Mouse (Mus musculus) spleen, adult 2 months (tissue): ENCODE measurements around the gene Slc39a11. TPM values are rescaled to one million over a fixed set of nuclear protein-coding genes. Genes with fewer than 3 reads are reported as not detected.

ENCODE experiments used
- DNase-seq, 2 experiments: peaks; one replicate each; pipeline versions ENCODE4 v3.0.0 to v3.0.0-alpha.2; 2012 to 2021; ENCODE audit warnings: low spot score in 2 of 2, low read depth in 1 of 2
- H3K27ac ChIP-seq: fragments of 200-500 bp; 2 replicates; pipeline ENCODE4 v1.5.1; 2012; ENCODE audit warnings: low read length, inconsistent platforms; ENCODE audit not compliant: insufficient read depth
- H3K27me3 ChIP-seq: fragments of 200-500 bp; 2 replicates; pipeline ENCODE4 v1.6.1; 2012; ENCODE audit warnings: mild to moderate bottlenecking, moderate library complexity, low read length, inconsistent platforms; ENCODE audit not compliant: control insufficient read depth, insufficient read depth
- H3K36me3 ChIP-seq: fragments of 200-500 bp; 2 replicates; pipeline ENCODE4 v1.6.1; 2012; ENCODE audit warnings: mild to moderate bottlenecking, low read length, inconsistent platforms; ENCODE audit not compliant: control insufficient read depth, insufficient read depth
- H3K4me1 ChIP-seq: fragments of 200-500 bp; 2 replicates; pipeline ENCODE4 v1.6.1; 2011; ENCODE audit warnings: inconsistent platforms; ENCODE audit not compliant: control insufficient read depth, insufficient read depth, insufficient read length
- H3K4me3 ChIP-seq: fragments of 200-500 bp; 2 replicates; pipeline ENCODE4 v1.5.1; 2011; ENCODE audit warnings: mild to moderate bottlenecking, inconsistent platforms; ENCODE audit not compliant: insufficient read depth, insufficient read length; ENCODE audit errors: extremely low read depth
- CTCF ChIP-seq: fragments of 200-500 bp; IDR thresholded peaks from 2 replicates; pipeline ENCODE4 v1.5.1; 2011; ENCODE audit warnings: mild to moderate bottlenecking, inconsistent platforms; ENCODE audit not compliant: insufficient read depth, insufficient read length, insufficient replicate concordance; ENCODE audit errors: extremely low read depth
- POLR2A ChIP-seq: fragments of 200-500 bp; IDR thresholded peaks from 2 replicates; pipeline ENCODE4 v1.6.1; 2011; ENCODE audit warnings: low read depth, low read length, inconsistent platforms
- WGBS: fragments of 180-500 bp; shearing (Covaris S2); methylation state at CpG from one replicate; pipeline ENCODE4 v1.1.7; 2018; 5-methylcytosine and 5-hydroxymethylcytosine counted together
- polyA plus RNA-seq: library from polyadenylated mRNA; depleted of rRNA; stranded (reverse); fragments of >200 nt; gene quantifications from 2 replicates; pipeline ENCODE4 v1.2.3, GENCODE M21; 2012

The Slc39a11 gene
- polyA plus RNA-seq, 1 experiment, result 11.6 TPM

DNA sequence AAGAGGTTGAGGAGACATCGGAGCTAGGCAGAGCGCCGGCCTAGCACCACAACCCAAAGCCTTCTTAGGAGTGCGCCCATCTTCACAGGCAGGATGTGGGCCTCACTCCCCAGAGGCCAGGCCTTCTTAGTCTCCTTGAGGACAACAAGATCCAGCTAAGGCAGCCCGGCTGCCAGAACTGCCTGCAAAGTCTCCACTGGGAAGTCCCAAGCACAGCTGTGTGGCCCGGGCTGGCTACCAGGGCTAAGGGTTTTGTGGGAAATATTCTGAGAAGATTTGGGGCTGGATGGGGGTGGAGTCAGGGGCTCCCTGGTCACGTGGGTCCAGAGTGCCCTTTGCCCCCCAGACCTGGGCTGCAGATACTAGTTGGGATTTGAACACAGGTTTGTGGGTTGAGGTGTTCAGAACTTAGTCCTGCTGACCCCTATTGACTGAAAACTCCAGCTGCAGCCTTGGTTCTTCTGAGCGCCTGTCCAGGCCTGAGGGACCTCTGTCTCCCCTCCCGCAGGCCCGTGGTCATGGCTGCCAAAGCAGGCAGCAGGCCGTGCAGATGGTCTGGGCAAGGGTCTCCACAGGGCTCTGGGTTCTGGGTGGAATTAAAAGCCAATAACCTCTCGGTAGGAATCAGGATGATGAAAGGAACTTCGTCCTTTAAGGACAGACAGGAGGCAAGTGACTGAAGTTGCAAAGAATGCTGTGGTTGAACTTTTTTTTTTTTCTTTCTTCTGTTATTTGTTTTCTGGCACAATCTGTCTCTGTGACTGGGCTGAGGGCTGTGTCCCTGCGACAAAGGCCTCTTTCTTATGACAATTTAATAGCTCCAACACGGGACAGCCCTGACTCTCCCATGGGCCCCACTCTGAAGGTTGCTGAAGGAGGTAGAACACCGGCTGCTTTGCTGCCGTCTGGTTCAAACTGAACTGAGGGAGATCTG is 357.8 kb downstream of the Slc39a11 start:
- no peak overlapping the region for H3K4me3 ChIP-seq
- H3K36me3 ChIP-seq, result no peaks in the 10 kb centered on the region
- TF ChIP-seq CTCF (no peak), POLR2A (no peak)
- H3K27ac ChIP-seq, result no peak overlapping the region
- WGBS, result 86% methylated on average over 17 of the region's 17 CpGs
- no peak for DNase-seq
- H3K27me3 ChIP-seq, result no peaks in the 10 kb centered on the region
- H3K4me1 ChIP-seq, result no peaks in the 10 kb centered on the region

DNA sequence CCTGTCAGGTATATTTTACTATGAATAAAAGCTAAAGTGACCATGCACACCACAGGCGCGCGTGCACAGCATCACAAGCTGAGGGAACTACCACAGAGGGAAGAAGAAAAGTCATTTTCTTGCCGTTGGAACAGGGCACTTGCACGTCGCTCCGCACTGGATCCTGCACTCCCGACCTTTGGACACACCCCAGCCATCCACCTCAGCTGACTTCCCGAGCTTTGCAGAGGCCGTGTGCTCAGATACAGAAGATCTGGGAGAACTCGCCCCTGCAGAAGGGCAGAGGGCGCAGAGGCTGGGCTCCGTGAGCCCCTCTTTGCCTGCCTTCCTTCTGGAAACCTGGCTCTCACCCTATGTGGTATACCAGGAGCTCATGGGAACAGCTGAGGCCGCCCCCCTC is 359.0 kb downstream of the Slc39a11 start:
- TF ChIP-seq CTCF, result no peak
- TF ChIP-seq POLR2A, result no peak
- Histone ChIP-seq H3K27me3 (no peaks in the 10 kb centered on the region), H3K27ac (no peak overlapping the region), H3K36me3 (no peaks in the 10 kb centered on the region), H3K4me1 (no peaks in the 10 kb centered on the region), H3K4me3 (no peak overlapping the region)
- WGBS, result 94% methylated on average over 14 of the region's 14 CpGs
- no peak for DNase-seq

DNA sequence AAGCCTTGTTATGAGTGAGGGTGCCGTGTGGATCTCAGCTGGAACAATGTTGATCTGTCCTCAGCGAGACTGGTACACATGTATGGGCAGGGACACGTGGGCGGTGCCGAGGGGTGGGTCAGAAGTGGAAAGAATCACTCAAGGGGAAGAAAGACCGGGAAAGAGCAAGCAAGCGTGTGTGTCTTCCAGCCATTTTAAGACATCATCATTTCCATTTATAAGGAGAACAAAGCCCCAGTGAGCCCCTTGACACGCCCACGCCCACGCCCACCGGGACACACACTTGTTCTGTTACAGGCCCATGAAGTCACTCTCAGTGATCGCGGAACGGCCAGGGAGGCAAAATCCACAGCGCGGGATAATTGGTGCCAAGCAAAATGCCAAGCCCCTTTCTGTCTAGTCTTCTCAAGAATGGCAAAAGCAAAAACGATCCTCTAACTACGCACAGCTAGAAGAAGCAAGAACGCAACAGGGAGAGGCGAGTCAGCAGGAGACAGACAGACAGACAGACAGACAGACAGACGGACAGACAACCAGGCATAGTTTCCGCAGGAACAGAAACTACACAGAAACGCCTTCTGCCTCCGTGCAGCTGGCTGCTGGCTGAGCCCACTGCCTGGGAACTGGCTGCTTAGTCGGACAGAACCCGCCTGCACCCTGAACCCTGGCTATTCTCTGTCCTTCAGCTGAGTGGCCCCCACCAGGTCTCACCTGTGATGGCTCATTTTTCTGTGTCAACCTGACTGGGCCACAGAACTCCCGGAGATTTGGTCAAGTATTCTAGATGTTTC is 364.7 kb downstream of the Slc39a11 start:
- WGBS, result 88% methylated on average over 27 of the region's 27 CpGs
- no peaks in the 10 kb centered on the region for H3K4me1 ChIP-seq
- no peak for TF ChIP-seq POLR2A
- no peak for TF ChIP-seq CTCF
- no peaks in the 10 kb centered on the region for H3K27me3 ChIP-seq
- no peak overlapping the region for H3K4me3 ChIP-seq
- no peak for DNase-seq
- no peaks in the 10 kb centered on the region for H3K36me3 ChIP-seq
- H3K27ac ChIP-seq, result no peak overlapping the region

DNA sequence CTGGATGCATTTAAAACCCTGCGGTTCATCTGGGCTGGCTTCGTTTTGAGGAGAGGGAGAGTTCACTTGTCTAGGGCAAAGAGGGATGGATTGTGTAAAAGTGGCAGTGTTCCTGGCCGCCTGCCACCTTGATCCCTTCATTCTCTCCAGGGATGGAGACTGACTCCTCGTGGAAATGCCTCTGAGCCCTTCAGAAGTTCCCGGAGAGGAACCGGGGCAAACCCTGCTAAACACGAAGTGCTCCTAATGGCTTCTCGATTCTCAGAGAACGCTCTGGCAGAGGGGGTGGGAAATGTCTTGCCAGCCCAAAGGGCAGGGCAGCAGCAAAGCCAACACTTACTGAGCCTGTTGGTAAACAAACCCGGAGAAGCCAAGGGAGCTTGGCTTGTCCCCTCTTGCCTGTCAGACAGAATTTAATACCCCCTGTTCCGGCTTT is 366.5 kb downstream of the Slc39a11 start:
- TF ChIP-seq POLR2A (no peak), CTCF (no peak)
- DNase-seq, result no peak
- no peaks in the 10 kb centered on the region for H3K4me1 ChIP-seq
- 81% methylated on average over 11 of the region's 11 CpGs for WGBS
- no peaks in the 10 kb centered on the region for H3K36me3 ChIP-seq
- H3K27me3 ChIP-seq, result no peaks in the 10 kb centered on the region
- no peak overlapping the region for H3K4me3 ChIP-seq
- H3K27ac ChIP-seq, result no peak overlapping the region

DNA sequence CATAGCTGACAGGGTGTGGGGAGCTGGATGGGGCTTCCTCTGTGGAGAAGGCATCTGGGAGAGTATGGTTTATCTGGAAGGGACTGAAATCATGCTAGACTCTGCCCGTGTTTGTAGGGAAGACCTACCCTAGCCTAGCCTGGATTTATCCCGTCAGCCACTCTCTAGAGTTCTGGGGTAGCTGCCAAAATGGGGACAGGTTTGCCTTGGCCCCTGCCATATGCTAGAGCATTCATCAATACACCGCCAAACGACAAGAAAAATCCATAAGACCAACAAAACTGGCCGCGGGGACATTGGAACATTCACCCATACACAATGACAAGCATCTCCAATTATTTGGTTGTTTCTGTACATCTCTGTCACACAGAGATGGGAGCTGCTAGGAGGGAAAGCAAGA is 371.6 kb downstream of the Slc39a11 start:
- Histone ChIP-seq H3K27me3 (no peaks in the 10 kb centered on the region), H3K4me3 (no peak overlapping the region), H3K4me1 (no peaks in the 10 kb centered on the region), H3K36me3 (no peaks in the 10 kb centered on the region), H3K27ac (no peak overlapping the region)
- TF ChIP-seq CTCF (no peak), POLR2A (no peak)
- 94% methylated on average over 6 of the region's 6 CpGs for WGBS
- DNase-seq, result no peak

DNA sequence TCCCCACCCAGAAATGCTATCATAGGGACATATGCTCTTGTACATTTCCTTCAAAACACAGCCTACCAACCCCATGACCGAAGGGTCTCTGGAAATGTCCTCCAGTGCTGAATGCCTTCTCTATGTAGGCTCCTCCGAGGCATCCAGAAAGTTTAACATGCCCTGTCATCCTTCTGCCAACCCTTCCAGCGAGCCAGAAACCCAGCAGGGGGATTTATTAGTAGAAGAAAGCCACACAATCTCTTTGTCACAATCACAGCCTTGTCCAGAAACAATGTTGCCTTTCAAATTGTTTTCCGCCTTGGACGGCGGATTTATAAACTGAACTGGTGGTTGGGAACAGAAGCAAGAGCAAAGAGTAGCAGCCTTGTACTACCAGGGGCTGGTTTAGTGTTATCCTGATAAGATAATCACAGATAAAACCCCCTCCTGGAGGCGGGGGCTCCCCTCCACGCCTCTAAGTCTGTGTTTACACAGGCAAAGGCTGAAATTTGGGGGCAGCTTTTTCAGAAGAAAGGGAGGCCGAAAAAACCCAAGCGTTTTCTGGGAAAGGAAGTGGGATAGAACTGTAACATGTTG is 372.8 kb downstream of the Slc39a11 start:
- H3K4me3 ChIP-seq, result no peak overlapping the region
- TF ChIP-seq POLR2A, result no peak
- TF ChIP-seq CTCF, result no peak
- no peak overlapping the region for H3K27ac ChIP-seq
- H3K36me3 ChIP-seq, result no peaks in the 10 kb centered on the region
- H3K27me3 ChIP-seq, result no peaks in the 10 kb centered on the region
- WGBS, result 83% methylated on average over 10 of the region's 10 CpGs
- DNase-seq, result no peak
- no peaks in the 10 kb centered on the region for H3K4me1 ChIP-seq
